Mouse (Mus musculus) leukemia stem cell, adult 10-12 weeks (primary cell): ENCODE results near the gene Gm35315. TPM values are rescaled to one million over a fixed set of nuclear protein-coding genes. Genes with fewer than 3 reads are reported as not detected.

Experiments
- polyA plus RNA-seq: library from polyadenylated mRNA; stranded (reverse); fragments of >175 nt; gene quantifications from 2 replicates; pipeline ENCODE4 v1.2.3, GENCODE M21; 2012; ENCODE audit warnings: low replicate concordance

The Gm35315 gene
- 0.16 TPM in 1 of 2 replicates, not detected in the other for polyA plus RNA-seq

DNA sequence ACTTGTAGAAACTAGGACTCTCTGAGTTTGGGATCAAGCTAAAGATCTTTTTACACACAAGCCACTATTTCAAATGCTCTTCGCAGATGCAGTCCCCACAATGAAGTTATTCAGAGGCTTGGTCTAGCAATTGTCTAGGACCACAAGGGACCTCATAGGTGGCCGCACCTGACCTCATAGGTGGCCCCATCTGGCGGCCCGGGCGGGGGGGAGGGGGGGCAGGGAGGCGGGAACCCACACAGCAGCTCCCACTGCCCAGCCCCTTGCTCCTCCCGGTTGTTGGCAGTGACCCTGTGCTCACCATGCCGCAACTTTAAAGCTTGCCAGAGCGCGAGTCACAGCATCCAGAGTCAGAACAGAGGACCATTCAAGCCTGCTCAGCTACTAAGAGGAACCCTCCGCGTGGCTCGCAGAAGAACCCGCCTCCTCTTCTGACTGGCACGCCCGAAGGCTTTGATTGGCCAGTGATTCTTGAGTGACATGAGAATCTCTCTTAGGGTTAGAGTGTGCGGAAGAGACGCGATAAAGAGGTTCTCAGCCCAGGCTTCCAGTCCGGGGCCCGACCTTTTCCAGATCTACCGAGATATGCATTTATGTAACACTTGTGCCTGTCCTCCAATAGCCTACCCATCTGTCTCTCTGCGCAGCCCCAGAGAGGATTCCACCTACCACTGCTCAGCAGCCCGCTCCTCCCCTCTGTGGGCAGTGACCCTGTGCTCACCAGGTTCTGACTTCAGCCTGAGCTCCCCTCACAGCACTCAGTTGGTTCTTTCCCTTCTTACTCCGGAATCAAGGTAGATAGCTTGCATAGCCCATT, at the start of gene Gm35315:
TSS of gene Gm35315 (minus strand) at position 391 of the 817 bp plus-strand sequence.

GRCm38 (mm10) chr5:110135293-110136086, 41.3 kb upstream of the Gm35315 start, which contains the start of gene Chfr:
Chfr (plus strand) TSS chr5:110135842.

DNA sequence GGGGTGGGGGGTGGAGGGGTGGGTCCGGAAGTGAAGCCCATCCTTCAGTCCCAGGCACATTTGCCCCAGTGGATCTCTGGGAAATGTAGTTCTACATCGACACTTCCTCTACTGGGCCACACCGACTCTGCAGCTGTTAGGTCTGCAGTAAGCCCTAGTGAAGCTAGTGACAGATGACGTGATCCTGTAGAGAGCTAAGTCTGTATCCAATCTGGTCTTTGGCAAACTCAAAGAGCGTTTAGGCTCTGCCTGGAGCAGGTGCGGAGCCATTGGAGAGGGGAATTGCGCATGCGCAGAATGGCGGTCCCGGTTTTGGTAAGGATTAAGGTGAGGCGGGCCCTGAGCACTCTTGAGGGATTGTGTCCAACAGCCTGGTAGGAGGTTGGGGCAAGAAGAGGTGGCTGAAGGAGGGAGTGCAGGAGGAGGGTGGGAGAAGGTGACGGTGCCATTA, 15.8 kb upstream of the Gm35315 start, which contains the start of gene Zfp605:
TSS of gene Zfp605 (plus strand) at position 102 of the 451 bp plus-strand sequence.

DNA sequence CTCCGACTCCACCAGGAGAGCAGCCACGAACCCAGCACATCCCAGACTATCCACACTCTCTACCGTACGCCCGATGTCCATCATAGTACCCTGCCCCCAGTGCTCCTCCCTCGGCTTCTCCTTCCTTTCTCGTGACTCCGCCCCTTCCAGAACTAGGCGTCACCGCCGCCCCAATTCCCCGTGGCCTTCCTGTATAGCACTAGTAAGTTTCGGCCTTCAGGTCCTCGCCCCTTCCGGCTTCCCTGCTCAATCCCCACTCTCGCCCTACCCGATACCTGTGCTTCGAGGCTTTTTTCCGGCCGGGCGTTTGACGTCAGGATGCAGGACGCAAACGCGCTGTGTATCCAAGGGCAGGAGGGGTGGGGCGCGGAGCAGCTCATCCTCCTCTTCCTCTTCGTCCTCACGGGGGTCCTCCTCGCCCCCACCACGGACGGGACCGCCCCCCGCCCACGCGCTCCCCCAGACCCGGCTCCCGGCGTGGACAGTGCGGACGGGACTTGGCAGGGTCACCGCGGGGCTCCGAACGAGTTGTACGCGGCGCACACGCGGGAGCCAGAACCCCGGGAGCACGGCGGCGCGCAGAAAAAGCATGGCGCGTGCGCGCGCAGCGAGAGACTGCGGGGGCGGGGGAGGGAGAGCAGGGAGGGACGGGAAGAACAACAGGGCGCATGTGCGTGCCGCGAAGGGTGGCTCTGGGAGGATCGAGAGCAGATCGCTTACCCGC, 13.5 kb upstream of the Gm35315 start, which contains the start of gene Gtpbp6:
TSS of gene Gtpbp6 (minus strand) at position 617 of the 724 bp plus-strand sequence.

DNA sequence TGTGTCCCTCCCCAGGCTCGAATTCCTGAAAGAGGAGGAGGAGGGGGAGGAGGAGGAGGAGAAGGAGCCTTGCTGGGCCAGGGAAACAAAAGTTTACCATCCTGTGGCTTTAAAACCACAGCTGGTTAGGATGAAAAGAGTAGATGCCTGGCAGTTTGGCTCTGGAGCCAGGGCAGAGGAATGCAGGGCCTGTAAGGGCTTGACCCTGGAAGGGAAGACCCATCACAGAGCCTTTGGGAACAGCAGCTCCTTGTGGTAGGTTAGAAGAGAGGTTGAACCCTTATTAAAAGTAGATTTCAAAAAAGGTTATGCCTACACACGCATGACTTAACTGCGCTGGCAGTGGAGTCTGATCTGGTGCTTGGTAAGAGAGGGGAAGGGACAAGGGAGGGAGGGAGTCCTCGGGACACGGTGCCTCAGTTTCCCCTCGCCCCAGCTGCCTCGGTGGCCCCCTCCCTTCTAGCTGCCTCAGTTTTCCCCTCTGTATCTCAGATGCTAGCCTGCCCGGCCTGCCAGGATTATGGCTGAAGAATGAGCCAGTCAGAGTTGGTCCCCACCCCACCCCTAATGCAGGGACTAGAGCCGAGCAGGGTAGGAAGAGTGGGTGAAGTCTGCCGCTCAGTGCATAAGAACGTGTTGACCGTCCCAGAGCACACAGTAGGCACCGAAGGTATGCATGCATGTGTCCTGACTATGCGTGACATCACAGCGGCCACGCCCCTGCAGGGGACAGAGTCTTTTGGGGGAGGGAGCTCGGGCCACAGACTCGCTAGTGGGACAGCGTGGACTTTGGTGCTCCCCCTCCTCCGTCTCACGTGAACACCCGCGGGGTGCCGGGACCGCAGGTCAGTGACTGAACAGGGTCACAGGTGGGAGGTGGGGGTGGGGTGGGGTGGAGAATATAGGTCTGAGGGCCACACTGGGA, 5.7 kb upstream of the Gm35315 start, which contains the start of gene Plcxd1:
TSS of gene Plcxd1 (plus strand) at position 314 of the 925 bp plus-strand sequence.

DNA sequence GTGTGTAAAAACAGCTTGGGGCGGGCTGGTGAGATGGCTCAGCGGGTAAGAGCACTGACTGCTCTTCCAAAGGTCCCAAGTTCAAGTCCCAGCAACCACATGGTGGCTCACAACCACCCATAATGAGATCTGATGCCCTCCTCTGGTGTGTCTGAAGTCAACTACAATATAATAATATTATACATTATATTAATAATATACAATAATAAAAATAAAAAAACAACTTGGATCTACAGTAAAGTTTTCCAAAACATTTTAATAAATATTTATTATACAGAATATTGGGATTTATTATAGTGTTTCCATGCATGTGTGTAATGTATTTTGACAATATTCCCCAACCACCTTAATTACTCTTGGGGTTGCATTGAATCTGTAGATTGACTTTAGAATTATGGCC, 21.8 kb downstream of the Gm35315 start, which contains the start of gene Gm17655:
TSS of gene Gm17655 (minus strand) at position 101 of the 400 bp plus-strand sequence.

Other genes with a start within 250 kb of the Gm35315 start
- 0.14 TPM in 1 of 2 replicates, not detected in the other for gene Gm15446, start 171.0 kb downstream of the Gm35315 start, polyA plus RNA-seq
- 1.0 TPM in 1 of 2 replicates, not detected in the other for gene Zfp932, start 97.9 kb downstream of the Gm35315 start, polyA plus RNA-seq
- gene Gm17655, start 21.9 kb downstream of the Gm35315 start, polyA plus RNA-seq = not detected in 2 replicates
- 0.07 and 0.09 TPM in 2 replicates for gene Plcxd1, start 5.5 kb upstream of the Gm35315 start, polyA plus RNA-seq
- 42.7 and 89.3 TPM in 2 replicates for gene Gtpbp6, start 13.8 kb upstream of the Gm35315 start, polyA plus RNA-seq
- 0.71 and 0.83 TPM in 2 replicates for gene Zfp605, start 15.7 kb upstream of the Gm35315 start, polyA plus RNA-seq
- 38.6 and 84.7 TPM in 2 replicates for gene Chfr, start 41.4 kb upstream of the Gm35315 start, polyA plus RNA-seq
- gene Golga3, start 82.3 kb upstream of the Gm35315 start, polyA plus RNA-seq = 0.50 and 3.7 TPM in 2 replicates
- 5.8 and 7.4 TPM in 2 replicates for gene Ankle2, start 136.6 kb upstream of the Gm35315 start, polyA plus RNA-seq
- 6.4 and 16.1 TPM in 2 replicates for gene Pgam5, start 175.5 kb upstream of the Gm35315 start, polyA plus RNA-seq
- 33.1 and 41.7 TPM in 2 replicates for gene Pxmp2, start 191.8 kb upstream of the Gm35315 start, polyA plus RNA-seq
- gene Pole, start 191.9 kb upstream of the Gm35315 start, polyA plus RNA-seq = 13.2 and 14.5 TPM in 2 replicates
- not detected in 2 replicates for gene P2rx2, start 248.8 kb upstream of the Gm35315 start, polyA plus RNA-seq